Mouse (Mus musculus) cortical plate, adult 2 months (tissue): ENCODE measurements around the gene Rbm28.

Experiments used
- CTCF ChIP-seq: fragments of 200-500 bp; IDR thresholded peaks from 2 replicates; pipeline ENCODE4 v1.5.1; 2011; ENCODE audit warnings: mild to moderate bottlenecking, control low read depth, low read length; ENCODE audit not compliant: insufficient read depth; ENCODE audit errors: extremely low read depth
- POLR2A ChIP-seq: fragments of 200-500 bp; IDR thresholded peaks from 2 replicates; pipeline ENCODE4 v1.6.1; 2011; ENCODE audit warnings: mild to moderate bottlenecking, low read length, control low read depth; ENCODE audit not compliant: insufficient read depth; ENCODE audit errors: extremely low read depth

DNA sequence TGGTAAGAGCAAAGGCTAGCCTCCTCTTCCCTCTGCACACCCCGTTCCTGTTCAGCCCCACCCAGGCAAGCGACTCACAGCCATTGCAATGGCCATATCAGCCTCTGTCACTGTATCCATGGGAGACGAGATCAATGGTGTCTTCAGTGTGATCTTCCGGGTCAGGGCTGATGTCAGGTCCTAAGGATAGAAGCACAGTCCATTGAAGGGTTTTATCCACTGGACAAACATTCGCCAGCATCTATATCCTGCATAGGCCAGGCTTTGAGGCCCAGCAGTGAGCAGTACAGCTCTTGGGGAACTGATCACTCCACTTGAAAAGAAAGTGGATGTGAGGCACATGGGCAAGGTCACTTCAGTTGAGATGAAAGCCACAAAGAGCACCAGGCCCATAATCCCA, 42.2 kb upstream of the Rbm28 start:
- TF ChIP-seq POLR2A (no peak), CTCF (no peak)
